Mouse (Mus musculus) cerebellum, adult 2 months (tissue): ENCODE measurements around the gene Zfp827. TPM values are rescaled to one million over a fixed set of nuclear protein-coding genes. Genes with fewer than 3 reads are reported as not detected.
A peak's percentile ranks its signal among the peaks of the same experiment; 100 is the strongest.

Experiments
- DNase-seq, 2 experiments: peaks; one replicate each; pipeline ENCODE4 v3.0.0; 2021
- H3K27ac ChIP-seq: fragments of 200-500 bp; 2 replicates; pipeline ENCODE4 v1.5.1; 2012; ENCODE audit warnings: low read length, control low read depth, inconsistent platforms; ENCODE audit not compliant: insufficient read depth
- H3K27me3 ChIP-seq: fragments of 200-500 bp; 2 replicates; pipeline ENCODE4 v1.6.1; 2012; ENCODE audit warnings: inconsistent platforms, mild to moderate bottlenecking, low read length, moderate library complexity; ENCODE audit not compliant: control insufficient read depth, insufficient read depth
- H3K4me1 ChIP-seq: fragments of 200-500 bp; 2 replicates; pipeline ENCODE4 v1.6.1; 2011; ENCODE audit warnings: low read length; ENCODE audit not compliant: control insufficient read depth, insufficient read depth
- H3K4me3 ChIP-seq: fragments of 200-500 bp; replicated peaks from 2 replicates; pipeline ENCODE3; 2011; ENCODE audit warnings: mild to moderate bottlenecking, low read depth, low read length, control low read depth; ENCODE audit not compliant: insufficient read depth
- CTCF ChIP-seq: fragments of 200-500 bp; IDR thresholded peaks from 2 replicates; pipeline ENCODE4 v1.5.1; 2011; ENCODE audit warnings: low read depth, mild to moderate bottlenecking, control low read depth, low read length, moderate library complexity, borderline replicate concordance; ENCODE audit not compliant: insufficient read depth
- POLR2A ChIP-seq: fragments of 200-500 bp; IDR thresholded peaks from 2 replicates; pipeline ENCODE4 v1.6.1; 2011; ENCODE audit warnings: low read length, control low read depth, borderline replicate concordance; ENCODE audit not compliant: insufficient read depth
- WGBS: fragments of 180-500 bp; shearing (Covaris S2); methylation state at CpG from one replicate; pipeline ENCODE4 v1.1.7; 2018; 5-methylcytosine and 5-hydroxymethylcytosine counted together
- polyA plus RNA-seq: library from polyadenylated mRNA; depleted of rRNA; stranded (reverse); fragments of >200 nt; gene quantifications from 2 replicates; pipeline ENCODE4 v1.2.3, GENCODE M21; 2012

Gene Zfp827
- polyA plus RNA-seq, 1 experiment = 24.7 TPM

DNA sequence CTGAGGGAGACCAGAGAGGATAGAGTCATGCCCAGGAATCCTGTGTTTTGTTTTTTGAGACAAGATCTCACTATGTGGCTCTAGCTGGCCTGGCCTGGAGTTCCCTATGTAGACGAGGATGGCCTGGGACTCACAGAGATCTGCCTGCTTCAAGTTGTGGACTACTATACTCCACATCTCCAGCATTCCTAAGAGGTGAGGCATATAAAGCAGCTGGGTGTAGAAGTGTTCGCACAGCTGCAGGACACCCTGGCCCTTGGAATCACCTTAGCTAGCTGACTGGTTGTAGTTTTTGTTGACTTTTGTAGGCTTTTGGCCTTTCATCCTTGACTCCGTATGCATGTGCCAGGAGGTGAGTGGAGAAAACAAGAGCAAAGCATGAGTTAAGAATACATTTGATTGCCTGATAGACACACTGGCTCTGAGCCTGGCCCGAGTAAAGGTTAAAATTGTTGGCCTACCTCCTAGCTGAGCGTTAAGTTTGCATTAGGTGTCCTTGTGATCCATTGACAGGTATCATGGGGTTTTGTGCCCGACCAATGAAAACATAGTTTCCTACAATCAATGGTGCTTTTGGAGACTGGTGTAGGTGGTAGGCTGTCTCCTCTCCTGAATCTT is 20.3 kb downstream of the Zfp827 start:
- TF ChIP-seq POLR2A (no peak), CTCF (no peak)
- H3K27me3 ChIP-seq = no peaks in the 10 kb centered on the region
- H3K4me1 ChIP-seq = peaks cover 9% of the 10 kb centered on the region
- no peak overlapping the region for H3K27ac ChIP-seq
- no peak for DNase-seq
- no peak overlapping the region for H3K4me3 ChIP-seq
- WGBS = 83% methylated on average over 6 of the region's 6 CpGs

DNA sequence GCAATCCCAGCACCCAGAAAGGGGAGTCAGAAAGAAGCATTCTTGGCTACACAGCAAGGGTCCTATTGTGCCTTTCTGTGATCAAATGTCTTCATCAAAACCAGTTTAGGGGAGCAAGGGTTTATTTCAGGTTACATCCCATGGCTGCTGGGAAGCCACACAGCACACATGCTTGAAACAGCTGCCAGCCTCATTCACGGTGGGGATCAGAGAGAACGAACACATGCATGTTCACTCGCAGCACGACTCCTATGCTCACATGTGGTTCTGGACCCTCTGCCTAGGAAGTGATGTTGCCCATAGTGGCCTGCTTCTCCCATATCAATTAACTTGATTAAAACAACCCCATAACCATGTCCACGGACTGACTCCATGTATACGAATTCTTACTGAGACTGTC is 26.0 kb downstream of the Zfp827 start:
- TF ChIP-seq CTCF (no peak), POLR2A (no peak)
- Histone ChIP-seq H3K27me3 (no peaks in the 10 kb centered on the region), H3K27ac (no peak overlapping the region), H3K4me1 (peaks cover 11% of the 10 kb centered on the region), H3K4me3 (no peak overlapping the region)
- 85% methylated on average over 6 of the region's 6 CpGs for WGBS
- DNase-seq = no peak

DNA sequence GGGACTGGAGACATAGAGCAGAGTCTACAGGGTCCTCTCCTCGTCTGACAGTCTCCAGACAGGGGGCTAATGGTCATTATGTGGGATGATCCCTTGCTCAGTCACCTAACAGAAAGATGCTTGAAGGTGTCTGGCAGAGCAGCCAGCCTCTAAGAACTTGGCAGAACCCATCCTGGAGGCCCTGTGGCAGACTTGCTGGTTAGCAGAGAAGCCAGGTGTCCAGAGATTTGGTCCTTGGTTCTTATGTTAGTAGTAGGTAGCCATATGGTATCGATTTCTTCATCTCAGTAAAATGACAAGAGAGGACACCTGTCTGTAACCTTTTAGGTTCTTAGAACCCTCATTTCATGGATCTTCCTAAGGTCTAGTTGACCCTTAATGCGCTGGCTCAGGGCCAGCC is 28.9 kb downstream of the Zfp827 start:
- no peak overlapping the region for H3K27ac ChIP-seq
- H3K27me3 ChIP-seq = no peaks in the 10 kb centered on the region
- whole genome bisulfite sequencing = 44% methylated on average over 3 of the region's 3 CpGs
- peaks cover 8% of the 10 kb centered on the region for H3K4me1 ChIP-seq
- no peak overlapping the region for H3K4me3 ChIP-seq
- TF ChIP-seq CTCF (no peak), POLR2A (no peak)
- peak; percentile 33 to 49 for DNase-seq

DNA sequence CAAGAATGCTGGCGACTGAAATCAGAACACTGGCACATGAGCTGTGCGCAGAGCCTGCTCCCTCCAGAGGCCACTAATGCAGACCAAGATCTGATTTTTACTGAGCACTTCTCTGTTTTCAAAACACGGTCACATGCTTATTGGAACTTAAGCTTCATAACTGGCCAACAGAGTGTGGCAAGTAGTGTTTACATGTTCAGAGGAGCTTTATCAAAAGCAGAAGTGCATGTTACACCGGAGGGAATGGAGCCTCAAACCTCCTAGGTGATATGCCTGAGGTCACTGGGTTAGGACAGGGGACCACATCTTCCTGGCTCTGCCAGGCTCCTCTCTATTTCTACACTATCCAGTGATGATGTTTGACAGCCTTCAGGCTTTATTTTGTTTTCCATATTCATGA is 31.1 kb downstream of the Zfp827 start:
- H3K4me3 ChIP-seq = no peak overlapping the region
- WGBS = 81% methylated on average over 4 of the region's 4 CpGs
- peaks cover 7% of the 10 kb centered on the region for H3K4me1 ChIP-seq
- DNase-seq = no peak
- H3K27me3 ChIP-seq = no peaks in the 10 kb centered on the region
- no peak overlapping the region for H3K27ac ChIP-seq
- no peak for TF ChIP-seq POLR2A
- no peak for TF ChIP-seq CTCF

DNA sequence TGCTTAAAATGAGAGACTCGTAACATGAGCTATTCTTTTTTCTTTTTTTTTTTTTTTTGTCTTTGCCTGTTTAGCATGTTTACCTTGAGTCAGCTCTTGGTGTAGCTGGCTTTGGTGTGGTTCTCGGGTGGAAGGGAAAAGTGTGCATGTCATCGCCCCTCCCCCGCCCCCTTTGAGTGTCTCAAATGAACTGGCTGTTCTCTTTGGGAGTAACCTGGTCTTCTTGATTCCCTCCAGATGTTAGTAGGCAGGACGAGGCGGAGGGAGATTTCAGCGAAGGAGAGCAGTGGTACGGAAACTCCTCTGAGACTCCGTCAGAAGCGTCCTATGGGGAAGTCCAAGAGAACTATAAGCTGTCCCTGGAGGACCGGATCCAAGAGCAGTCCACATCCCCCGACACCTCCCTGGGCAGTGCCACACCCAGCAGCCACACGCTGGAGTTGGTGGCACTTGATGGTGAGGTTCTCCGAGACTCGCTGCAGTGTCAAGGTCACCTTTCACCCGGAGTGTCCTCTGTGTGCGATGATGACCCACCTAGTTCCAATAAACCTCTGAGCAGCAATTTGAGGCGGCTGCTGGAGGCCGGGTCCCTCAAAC is 31.9 kb downstream of the Zfp827 start:
- Histone ChIP-seq H3K4me1 (peaks cover 7% of the 10 kb centered on the region), H3K4me3 (no peak overlapping the region), H3K27me3 (no peaks in the 10 kb centered on the region), H3K27ac (no peak overlapping the region)
- WGBS = 93% methylated on average over 19 of the region's 19 CpGs
- TF ChIP-seq CTCF = no peak
- no peak for TF ChIP-seq POLR2A
- no peak for DNase-seq

DNA sequence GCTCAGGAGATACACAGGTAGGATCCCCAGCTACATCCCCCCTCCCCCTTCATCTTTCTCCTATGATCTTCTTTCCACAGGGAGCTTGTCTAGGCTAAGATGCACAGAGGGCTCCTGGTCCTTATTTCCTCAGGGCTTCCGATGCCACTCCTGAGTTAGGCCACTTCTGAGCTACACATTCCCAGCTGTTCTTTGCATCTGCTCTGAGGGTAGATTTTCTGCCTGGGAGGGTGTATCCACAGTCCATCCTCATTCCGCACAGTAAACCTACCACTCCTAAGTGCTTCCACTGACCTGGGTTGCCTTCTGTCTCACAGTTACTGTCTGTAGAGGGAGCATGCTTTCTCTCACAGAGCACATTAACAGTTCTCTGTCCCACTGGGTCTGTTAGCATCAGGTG is 37.7 kb downstream of the Zfp827 start:
- 91% methylated on average over 2 of the region's 2 CpGs for WGBS

DNA sequence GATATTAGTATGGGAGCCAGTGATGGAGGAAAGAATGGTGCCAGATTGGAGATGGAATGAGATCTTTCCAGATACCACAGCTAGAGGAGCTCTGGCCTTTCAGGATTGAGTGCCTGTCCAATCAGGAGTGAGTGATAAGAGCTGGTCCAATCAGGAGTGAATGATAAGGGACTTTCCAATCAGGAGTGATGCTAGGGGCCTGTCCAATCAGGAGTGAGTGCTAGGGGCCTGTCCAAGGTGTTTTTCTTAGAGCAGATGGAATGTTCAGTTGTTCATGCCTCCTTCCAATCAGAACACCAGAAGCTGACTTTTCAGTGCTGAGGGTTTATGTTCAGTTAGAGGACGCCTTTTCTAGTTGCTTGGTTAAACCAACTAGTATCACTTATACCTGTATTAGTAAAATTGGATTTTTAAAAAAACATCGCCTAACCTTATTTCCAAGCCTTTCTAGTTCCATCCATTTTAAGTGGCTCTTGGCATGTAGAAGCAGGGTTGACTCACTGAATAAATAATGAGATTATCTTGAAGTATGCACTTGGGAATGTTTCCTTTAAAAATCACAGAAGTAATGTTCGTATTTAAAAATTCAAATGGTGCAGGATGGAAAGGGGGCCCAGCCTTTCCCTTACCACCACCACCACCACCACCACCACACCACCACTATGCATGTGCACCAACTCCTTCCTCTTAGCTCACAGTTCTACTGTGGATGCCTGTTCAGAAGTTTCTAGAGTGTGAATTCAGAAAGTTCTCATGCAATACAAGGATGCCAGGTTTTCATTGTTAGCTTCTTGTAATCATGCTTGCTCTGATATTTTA is 39.8 kb downstream of the Zfp827 start:
- Histone ChIP-seq H3K27ac (no peak overlapping the region), H3K4me1 (0 out of 2 replicates have a peak, but pooled peaks cover 4% of the 10 kb centered on the region), H3K27me3 (no peaks in the 10 kb centered on the region), H3K4me3 (no peak overlapping the region)
- no peak for DNase-seq
- 95% methylated on average over 3 of the region's 3 CpGs for WGBS
- TF ChIP-seq CTCF = no peak
- TF ChIP-seq POLR2A = no peak

More for the DNA sequence above, 37.7 kb downstream of the Zfp827 start:
- Histone ChIP-seq H3K27me3 (no peaks in the 10 kb centered on the region), H3K4me1 (0 out of 2 replicates have a peak, but pooled peaks cover 4% of the 10 kb centered on the region), H3K27ac (no peak overlapping the region), H3K4me3 (no peak overlapping the region)
- TF ChIP-seq CTCF = no peak
- no peak for TF ChIP-seq POLR2A
- DNase-seq = no peak
